Mouse (Mus musculus): ENCODE results near the gene 2010111I01Rik. TPM values are rescaled to one million over a fixed set of nuclear protein-coding genes. Genes with fewer than 3 reads are reported as not detected.
A peak's percentile ranks its signal among the peaks of the same experiment; 100 is the strongest.

2010111I01Rik gene
- polyA plus RNA-seq, 1 experiment from 2014 or later, result 27.7 TPM

- H3K4me3 ChIP-seq, result peak overlapping the region; percentile 74
- no peak for ATAC-seq (ENCODE audit: low FRiP score, low read depth)
- H3K9ac ChIP-seq, result peak overlapping the region; percentile 72; the same call in 1 of the 2 replicates
- no peaks in the 10 kb centered on the region for H3K9me3 ChIP-seq
- no peaks in the 10 kb centered on the region for H3K27me3 ChIP-seq
- H3K27ac ChIP-seq (replicated peaks), result no peak overlapping the region
- H3K4me2 ChIP-seq, result peak overlapping the region; percentile 80
- WGBS, result 47% methylated on average over 5 of the region's 5 CpGs
- no peaks in the 10 kb centered on the region for H3K36me3 ChIP-seq
- peaks cover 41% of the 10 kb centered on the region for H3K4me1 ChIP-seq (replicated peaks)
Observed at GRCm38 (mm10) chr13:63240835-63241234, 276.1 kb downstream of the 2010111I01Rik start.

- Histone ChIP-seq H3K4me1 (replicated peaks) (peaks cover 41% of the 10 kb centered on the region), H3K9me3 (no peaks in the 10 kb centered on the region), H3K9ac (no peak overlapping the region), H3K27me3 (no peaks in the 10 kb centered on the region), H3K4me2 (peak overlapping the region; percentile 80), H3K27ac (replicated peaks) (no peak overlapping the region), H3K4me3 (no peak overlapping the region), H3K36me3 (no peaks in the 10 kb centered on the region)
- no peak for ATAC-seq (ENCODE audit: low FRiP score, low read depth)
- WGBS, result 84% methylated on average over 3 of the region's 3 CpGs
Observed at GRCm38 (mm10) chr13:63241665-63242064, 277.0 kb downstream of the 2010111I01Rik start.

- H3K36me3 ChIP-seq, result no peaks in the 10 kb centered on the region
- no peak for ATAC-seq (ENCODE audit: low FRiP score, low read depth)
- 80% methylated on average over 10 of the region's 10 CpGs for WGBS
- H3K27me3 ChIP-seq, result no peaks in the 10 kb centered on the region
- H3K4me1 ChIP-seq (replicated peaks), result peaks cover 41% of the 10 kb centered on the region
- H3K4me3 ChIP-seq, result no peak overlapping the region
- H3K9ac ChIP-seq, result no peak overlapping the region
- 0 out of 2 replicates have a peak overlapping the region, but pooled peaks have one; percentile 4 for H3K4me2 ChIP-seq
- no peak overlapping the region for H3K27ac ChIP-seq (replicated peaks)
- H3K9me3 ChIP-seq, result no peaks in the 10 kb centered on the region
Observed at GRCm38 (mm10) chr13:63242401-63243192, 277.9 kb downstream of the 2010111I01Rik start.

GRCm38 (mm10) chr13:63243586-63243985 is 278.9 kb downstream of the 2010111I01Rik start:
- no peak overlapping the region for H3K4me3 ChIP-seq
- no peaks in the 10 kb centered on the region for H3K27me3 ChIP-seq
- WGBS, result 80% methylated on average over 5 of the region's 5 CpGs
- no peak overlapping the region for H3K9ac ChIP-seq
- peaks cover 41% of the 10 kb centered on the region for H3K4me1 ChIP-seq (replicated peaks)
- ATAC-seq (ENCODE audit: low FRiP score, low read depth), result no peak
- no peaks in the 10 kb centered on the region for H3K9me3 ChIP-seq
- no peak overlapping the region for H3K27ac ChIP-seq (replicated peaks)
- H3K4me2 ChIP-seq, result no peak overlapping the region
- no peaks in the 10 kb centered on the region for H3K36me3 ChIP-seq

- WGBS, result 43% methylated on average over 3 of the region's 3 CpGs
- Histone ChIP-seq H3K36me3 (no peaks in the 10 kb centered on the region), H3K27me3 (no peaks in the 10 kb centered on the region), H3K4me3 (no peak overlapping the region), H3K4me1 (replicated peaks) (peaks cover 35% of the 10 kb centered on the region), H3K27ac (replicated peaks) (no peak overlapping the region), H3K9me3 (no peaks in the 10 kb centered on the region), H3K4me2 (no peak overlapping the region), H3K9ac (no peak overlapping the region)
- no peak for ATAC-seq (ENCODE audit: low FRiP score, low read depth)
Observed at GRCm38 (mm10) chr13:63244425-63244824, 279.7 kb downstream of the 2010111I01Rik start.

- Histone ChIP-seq H3K27ac (replicated peaks) (no peak overlapping the region), H3K27me3 (no peaks in the 10 kb centered on the region), H3K9ac (no peak overlapping the region), H3K4me1 (replicated peaks) (peaks cover 34% of the 10 kb centered on the region), H3K4me2 (no peak overlapping the region), H3K36me3 (no peaks in the 10 kb centered on the region), H3K4me3 (no peak overlapping the region), H3K9me3 (no peaks in the 10 kb centered on the region)
- 40% methylated on average over 9 of the region's 9 CpGs for WGBS
- ATAC-seq (ENCODE audit: low FRiP score, low read depth), result no peak
Observed at GRCm38 (mm10) chr13:63245218-63245617, 280.5 kb downstream of the 2010111I01Rik start.

- Histone ChIP-seq H3K4me1 (replicated peaks) (peaks cover 28% of the 10 kb centered on the region), H3K9me3 (no peaks in the 10 kb centered on the region), H3K27ac (replicated peaks) (no peak overlapping the region), H3K36me3 (no peaks in the 10 kb centered on the region), H3K4me2 (no peak overlapping the region), H3K27me3 (no peaks in the 10 kb centered on the region), H3K4me3 (no peak overlapping the region), H3K9ac (no peak overlapping the region)
- 66% methylated on average over 4 of the region's 4 CpGs for WGBS
- ATAC-seq (ENCODE audit: low FRiP score, low read depth), result no peak
Observed at GRCm38 (mm10) chr13:63245812-63246211, 281.1 kb downstream of the 2010111I01Rik start.

GRCm38 (mm10) chr13:63246332-63246940 is 281.7 kb downstream of the 2010111I01Rik start:
- Histone ChIP-seq H3K36me3 (no peaks in the 10 kb centered on the region), H3K9me3 (no peaks in the 10 kb centered on the region), H3K27ac (replicated peaks) (no peak overlapping the region), H3K4me3 (no peak overlapping the region), H3K27me3 (no peaks in the 10 kb centered on the region), H3K9ac (no peak overlapping the region), H3K4me1 (replicated peaks) (peaks cover 28% of the 10 kb centered on the region), H3K4me2 (no peak overlapping the region)
- WGBS, result 84% methylated on average over 12 of the region's 12 CpGs
- ATAC-seq (ENCODE audit: low FRiP score, low read depth), result no peak

- no peaks in the 10 kb centered on the region for H3K9me3 ChIP-seq
- H3K4me1 ChIP-seq (replicated peaks), result peaks cover 24% of the 10 kb centered on the region
- no peaks in the 10 kb centered on the region for H3K27me3 ChIP-seq
- no peak for ATAC-seq (ENCODE audit: low FRiP score, low read depth)
- no peak overlapping the region for H3K4me2 ChIP-seq
- no peak overlapping the region for H3K27ac ChIP-seq (replicated peaks)
- H3K36me3 ChIP-seq, result no peaks in the 10 kb centered on the region
- WGBS, result 76% methylated on average over 7 of the region's 7 CpGs
- no peak overlapping the region for H3K4me3 ChIP-seq
- H3K9ac ChIP-seq, result no peak overlapping the region
Observed at GRCm38 (mm10) chr13:63247041-63247440, 282.3 kb downstream of the 2010111I01Rik start.

GRCm38 (mm10) chr13:63247631-63248030 is 282.9 kb downstream of the 2010111I01Rik start:
- WGBS, result 90% methylated on average over 11 of the region's 11 CpGs
- H3K4me2 ChIP-seq, result no peak overlapping the region
- no peak overlapping the region for H3K27ac ChIP-seq (replicated peaks)
- H3K36me3 ChIP-seq, result no peaks in the 10 kb centered on the region
- no peak for ATAC-seq (ENCODE audit: low FRiP score, low read depth)
- H3K9ac ChIP-seq, result no peak overlapping the region
- no peak overlapping the region for H3K4me3 ChIP-seq
- no peaks in the 10 kb centered on the region for H3K27me3 ChIP-seq
- peaks cover 20% of the 10 kb centered on the region; the same call in 1 of the 2 replicates for H3K4me1 ChIP-seq (replicated peaks)
- H3K9me3 ChIP-seq, result no peaks in the 10 kb centered on the region

GRCm38 (mm10) chr13:63248318-63248717 is 283.6 kb downstream of the 2010111I01Rik start:
- Histone ChIP-seq H3K27ac (replicated peaks) (no peak overlapping the region), H3K4me2 (no peak overlapping the region), H3K9me3 (no peaks in the 10 kb centered on the region), H3K4me3 (no peak overlapping the region), H3K36me3 (no peaks in the 10 kb centered on the region), H3K27me3 (no peaks in the 10 kb centered on the region), H3K9ac (no peak overlapping the region), H3K4me1 (replicated peaks) (peaks cover 20% of the 10 kb centered on the region; the same call in 1 of the 2 replicates)
- 92% methylated on average over 10 of the region's 10 CpGs for WGBS
- ATAC-seq (ENCODE audit: low FRiP score, low read depth), result no peak

- H3K36me3 ChIP-seq, result no peaks in the 10 kb centered on the region
- WGBS, result 85% methylated on average over 7 of the region's 7 CpGs
- H3K27ac ChIP-seq (replicated peaks), result no peak overlapping the region
- H3K9me3 ChIP-seq, result no peaks in the 10 kb centered on the region
- no peaks in the 10 kb centered on the region for H3K27me3 ChIP-seq
- H3K4me2 ChIP-seq, result no peak overlapping the region
- H3K9ac ChIP-seq, result no peak overlapping the region
- ATAC-seq (ENCODE audit: low FRiP score, low read depth), result no peak
- H3K4me1 ChIP-seq (replicated peaks), result peaks cover 16% of the 10 kb centered on the region; the same call in 1 of the 2 replicates
- no peak overlapping the region for H3K4me3 ChIP-seq
Observed at GRCm38 (mm10) chr13:63249171-63249570, 284.5 kb downstream of the 2010111I01Rik start.

Measured in hindbrain, embryonic 15.5 days (tissue).